Mouse (Mus musculus): Measurements from ENCODE around the gene Ice2.

DNA sequence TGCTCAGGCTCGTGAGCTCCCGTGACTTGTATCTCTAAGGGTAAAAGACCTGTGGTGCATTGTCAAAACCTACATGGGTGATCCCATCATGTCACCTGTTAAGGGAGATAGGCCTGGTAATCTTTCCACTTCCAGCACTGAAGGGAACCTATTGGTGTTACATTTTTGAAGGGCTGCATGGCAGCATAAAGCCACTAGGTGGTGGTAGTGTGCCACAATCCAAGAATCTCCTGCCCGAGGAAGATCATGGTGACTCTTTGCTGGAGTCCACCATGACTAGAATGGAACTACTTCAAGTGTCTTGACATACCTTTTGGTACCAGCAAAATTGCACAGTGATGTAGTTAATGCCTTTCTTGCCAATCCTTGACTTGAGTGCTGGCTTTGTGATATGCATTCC lies 39.9 kb upstream of the Ice2 start:
- TF ChIP-seq CTCF (IDR thresholded peaks at IDR 0.05; ENCODE audit: insufficient read depth, low read depth, low read length) (no peak), POLR2A (IDR thresholded peaks at IDR 0.05; ENCODE audit: insufficient read depth, low read depth, low read length) (no peak)
